Mouse (Mus musculus) thymus, postnatal 14 days (tissue): ENCODE data around the gene Ebf1.
A peak's percentile ranks its signal among the peaks of the same experiment; 100 is the strongest.

Experiments used
- DNase-seq: peaks from one replicate; pipeline ENCODE4 v3.0.0; 2021

Ebf1 gene

GRCm38 (mm10) chr11:44977921-44978397, 360.8 kb downstream of the Ebf1 start:
- DNase-seq: no peak

GRCm38 (mm10) chr11:44979391-44979790, 362.3 kb downstream of the Ebf1 start:
- DNase-seq: no peak

- no peak for DNase-seq
Observed at GRCm38 (mm10) chr11:44982225-44982624, 365.1 kb downstream of the Ebf1 start.

- DNase-seq: no peak
Observed at GRCm38 (mm10) chr11:44983961-44984360, 366.8 kb downstream of the Ebf1 start.

GRCm38 (mm10) chr11:44984381-44984780, 367.3 kb downstream of the Ebf1 start:
- no peak for DNase-seq

- DNase-seq: no peak
Observed at GRCm38 (mm10) chr11:44987796-44988195, 370.7 kb downstream of the Ebf1 start.

GRCm38 (mm10) chr11:45002681-45003286, 385.7 kb downstream of the Ebf1 start:
- no peak for DNase-seq

GRCm38 (mm10) chr11:45003716-45004437, 386.8 kb downstream of the Ebf1 start:
- DNase-seq: no peak

GRCm38 (mm10) chr11:45007311-45007710, 390.2 kb downstream of the Ebf1 start:
- no peak for DNase-seq

GRCm38 (mm10) chr11:45008078-45008477, 391.0 kb downstream of the Ebf1 start:
- DNase-seq: peak; percentile 81

GRCm38 (mm10) chr11:45008760-45009159, 391.6 kb downstream of the Ebf1 start:
- DNase-seq: no peak

- no peak for DNase-seq
Observed at GRCm38 (mm10) chr11:45012081-45012480, 395.0 kb downstream of the Ebf1 start.

GRCm38 (mm10) chr11:45017493-45017892, 400.4 kb downstream of the Ebf1 start:
- no peak for DNase-seq

GRCm38 (mm10) chr11:45026012-45026411, 408.9 kb downstream of the Ebf1 start:
- DNase-seq: no peak

GRCm38 (mm10) chr11:45026674-45027073, 409.6 kb downstream of the Ebf1 start:
- no peak for DNase-seq

GRCm38 (mm10) chr11:45027076-45027475, 410.0 kb downstream of the Ebf1 start:
- no peak for DNase-seq

- DNase-seq: no peak
Observed at GRCm38 (mm10) chr11:45055744-45056610, 438.9 kb downstream of the Ebf1 start.
